Mouse (Mus musculus): Measurements from ENCODE around the gene Spop. TPM values are rescaled to one million over a fixed set of nuclear protein-coding genes. Genes with fewer than 3 reads are reported as not detected.

Gene Spop
- polyA plus RNA-seq, 1 experiment from 2014 or later = 114 TPM

DNA sequence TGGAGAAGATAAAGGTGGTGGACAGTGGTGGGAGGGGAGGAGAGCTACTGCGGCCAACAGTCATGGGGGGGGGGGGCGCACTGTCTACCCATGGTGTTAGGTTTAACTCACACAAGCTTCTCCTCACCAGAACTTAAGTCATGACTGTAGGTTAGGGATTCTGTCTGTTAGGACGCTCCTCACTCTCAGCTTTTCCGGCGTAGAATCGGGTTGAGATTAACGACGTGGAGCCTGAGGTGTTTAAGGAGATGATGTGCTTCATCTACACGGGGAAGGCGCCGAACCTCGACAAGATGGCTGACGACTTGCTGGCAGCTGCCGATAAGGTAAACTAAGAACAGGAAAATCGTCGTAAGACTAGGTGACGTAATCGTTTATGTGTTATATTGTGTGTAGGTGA lies 71.8 kb downstream of the Spop start:
- Histone ChIP-seq H3K27me3 (ENCODE audit: control insufficient read depth, insufficient read depth, low read length) (no peaks in the 10 kb centered on the region), H3K9ac (ENCODE audit: low read length) (no peak overlapping the region), H3K36me3 (ENCODE audit: control insufficient read depth, insufficient read depth, low read length) (no peaks in the 10 kb centered on the region; the same call in 1 of the 2 replicates), H3K9me3 (ENCODE audit: control insufficient read depth, low read length) (no peaks in the 10 kb centered on the region), H3K27ac (replicated peaks; ENCODE audit: low read depth, low read length) (no peak overlapping the region), H3K4me3 (ENCODE audit: low read depth, low read length) (no peak overlapping the region), H3K4me2 (ENCODE audit: low read depth, severe bottlenecking) (no peak overlapping the region), H3K4me1 (ENCODE audit: control insufficient read depth, insufficient read depth, low read length) (no peaks in the 10 kb centered on the region)
- no peak for DNase-seq (ENCODE audit: low spot score)
- ATAC-seq (ENCODE audit: insufficient number of reproducible peaks, low FRiP score, low TSS enrichment, low read depth) = no peak
- 93% methylated on average over 18 of the region's 18 CpGs for WGBS

DNA sequence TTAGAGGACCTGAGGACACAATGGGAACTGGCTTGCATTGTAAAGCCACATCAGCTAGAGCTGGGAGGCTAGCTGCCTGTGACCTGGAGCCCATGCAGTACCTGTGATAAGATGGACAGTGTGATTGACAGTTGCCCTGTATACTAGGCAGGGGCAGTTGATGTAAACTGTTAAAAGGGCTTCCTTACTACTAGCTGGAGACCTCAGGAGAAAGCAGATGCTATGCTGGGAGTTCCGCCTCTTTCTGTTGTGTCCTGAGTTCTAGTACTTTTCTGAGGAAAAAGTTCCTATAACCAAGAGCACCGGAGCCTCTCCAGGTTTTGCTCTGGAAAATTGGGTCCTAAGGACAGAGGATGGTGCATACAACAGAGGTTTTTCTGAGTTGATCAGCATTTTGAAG lies 73.4 kb downstream of the Spop start:
- no peak overlapping the region for H3K9ac ChIP-seq (ENCODE audit: low read length)
- no peaks in the 10 kb centered on the region for H3K27me3 ChIP-seq (ENCODE audit: control insufficient read depth, insufficient read depth, low read length)
- no peak for ATAC-seq (ENCODE audit: insufficient number of reproducible peaks, low FRiP score, low TSS enrichment, low read depth)
- no peak overlapping the region for H3K4me3 ChIP-seq (ENCODE audit: low read depth, low read length)
- no peak overlapping the region for H3K4me2 ChIP-seq (ENCODE audit: low read depth, severe bottlenecking)
- H3K27ac ChIP-seq (replicated peaks; ENCODE audit: low read depth, low read length) = no peak overlapping the region
- WGBS = 94% methylated on average over 2 of the region's 2 CpGs
- no peak for DNase-seq (ENCODE audit: low spot score)
- no peaks in the 10 kb centered on the region for H3K4me1 ChIP-seq (ENCODE audit: control insufficient read depth, insufficient read depth, low read length)
- H3K9me3 ChIP-seq (ENCODE audit: control insufficient read depth, low read length) = no peaks in the 10 kb centered on the region
- peaks cover 3% of the 10 kb centered on the region; the same call in 1 of the 2 replicates for H3K36me3 ChIP-seq (ENCODE audit: control insufficient read depth, insufficient read depth, low read length)

DNA sequence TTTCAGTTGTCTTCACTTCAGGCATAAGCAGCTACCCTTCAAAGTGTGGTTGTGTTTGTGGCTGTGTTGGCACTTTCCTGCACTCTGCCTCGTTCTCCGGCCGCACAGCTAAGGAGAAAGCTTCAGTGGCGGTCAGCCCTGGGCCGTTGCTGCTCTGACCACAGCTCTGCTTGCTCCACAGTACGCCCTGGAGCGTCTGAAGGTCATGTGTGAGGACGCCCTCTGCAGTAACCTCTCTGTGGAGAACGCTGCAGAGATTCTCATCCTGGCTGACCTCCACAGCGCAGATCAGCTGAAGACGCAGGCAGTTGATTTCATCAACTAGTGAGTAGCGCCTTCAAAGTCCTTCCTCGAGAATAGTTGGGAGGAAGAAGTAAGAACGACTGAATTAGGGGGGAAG lies 76.2 kb downstream of the Spop start:
- no peak for DNase-seq (ENCODE audit: low spot score)
- ATAC-seq (ENCODE audit: insufficient number of reproducible peaks, low FRiP score, low TSS enrichment, low read depth) = no peak
- Histone ChIP-seq H3K4me2 (ENCODE audit: low read depth, severe bottlenecking) (no peak overlapping the region), H3K36me3 (ENCODE audit: control insufficient read depth, insufficient read depth, low read length) (peaks cover 5% of the 10 kb centered on the region; the same call in 1 of the 2 replicates), H3K27ac (replicated peaks; ENCODE audit: low read depth, low read length) (no peak overlapping the region), H3K4me1 (ENCODE audit: control insufficient read depth, insufficient read depth, low read length) (no peaks in the 10 kb centered on the region), H3K27me3 (ENCODE audit: control insufficient read depth, insufficient read depth, low read length) (no peaks in the 10 kb centered on the region), H3K9ac (ENCODE audit: low read length) (no peak overlapping the region), H3K4me3 (ENCODE audit: low read depth, low read length) (no peak overlapping the region), H3K9me3 (ENCODE audit: control insufficient read depth, low read length) (no peaks in the 10 kb centered on the region)
- WGBS = 85% methylated on average over 14 of the region's 14 CpGs

DNA sequence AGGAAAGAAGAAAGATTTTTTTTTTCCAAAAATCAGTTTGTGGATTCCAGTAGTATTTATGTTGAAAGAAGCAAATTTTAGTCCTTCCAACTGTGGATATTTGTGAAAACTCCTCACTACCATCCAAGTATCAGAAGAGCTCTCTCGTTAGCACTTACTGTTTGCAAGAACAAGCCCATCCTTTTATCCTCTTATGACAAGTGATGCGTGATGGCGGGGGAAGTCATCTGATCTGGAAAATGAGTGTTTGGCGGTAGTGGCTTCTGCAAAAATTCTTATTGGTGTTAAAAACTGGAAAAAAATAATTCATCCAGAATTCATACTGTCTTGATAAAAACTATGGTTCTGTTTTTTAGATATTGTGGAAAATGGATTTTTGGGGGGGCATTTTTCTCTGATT lies 78.4 kb downstream of the Spop start:
- ATAC-seq (ENCODE audit: insufficient number of reproducible peaks, low FRiP score, low TSS enrichment, low read depth) (no peak), DNase-seq (ENCODE audit: low spot score) (no peak)
- no peak overlapping the region for H3K27ac ChIP-seq (replicated peaks; ENCODE audit: low read depth, low read length)
- peaks cover 5% of the 10 kb centered on the region; the same call in 1 of the 2 replicates for H3K36me3 ChIP-seq (ENCODE audit: control insufficient read depth, insufficient read depth, low read length)
- H3K9me3 ChIP-seq (ENCODE audit: control insufficient read depth, low read length) = no peaks in the 10 kb centered on the region
- H3K4me1 ChIP-seq (ENCODE audit: control insufficient read depth, insufficient read depth, low read length) = no peaks in the 10 kb centered on the region
- H3K4me3 ChIP-seq (ENCODE audit: low read depth, low read length) = no peak overlapping the region
- no peak overlapping the region for H3K4me2 ChIP-seq (ENCODE audit: low read depth, severe bottlenecking)
- H3K9ac ChIP-seq (ENCODE audit: low read length) = no peak overlapping the region
- no peaks in the 10 kb centered on the region for H3K27me3 ChIP-seq (ENCODE audit: control insufficient read depth, insufficient read depth, low read length)
- WGBS = 95% methylated on average over 4 of the region's 4 CpGs

DNA sequence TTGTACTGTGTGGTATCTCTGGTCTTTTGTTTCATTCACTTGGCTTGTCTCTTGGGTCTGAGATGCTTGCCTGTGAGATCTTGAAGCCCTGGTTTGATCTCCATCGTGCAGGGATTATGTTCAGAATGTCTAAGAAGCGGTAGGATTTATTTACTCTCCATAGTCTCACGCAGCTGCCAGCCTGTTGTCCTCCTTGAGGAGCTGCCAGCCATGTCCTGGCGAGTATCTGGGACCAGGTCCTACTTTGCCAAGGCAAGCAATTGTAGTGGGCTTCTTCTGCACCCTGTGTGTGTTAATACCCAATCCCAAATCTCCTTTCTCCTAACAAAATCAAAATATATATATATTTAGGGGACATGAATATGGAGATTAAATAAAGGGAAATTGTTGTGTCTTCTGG lies 79.1 kb downstream of the Spop start:
- Histone ChIP-seq H3K36me3 (ENCODE audit: control insufficient read depth, insufficient read depth, low read length) (peaks cover 5% of the 10 kb centered on the region; the same call in 1 of the 2 replicates), H3K9me3 (ENCODE audit: control insufficient read depth, low read length) (no peaks in the 10 kb centered on the region), H3K27ac (replicated peaks; ENCODE audit: low read depth, low read length) (no peak overlapping the region), H3K4me3 (ENCODE audit: low read depth, low read length) (no peak overlapping the region), H3K9ac (ENCODE audit: low read length) (no peak overlapping the region), H3K4me2 (ENCODE audit: low read depth, severe bottlenecking) (no peak overlapping the region), H3K4me1 (ENCODE audit: control insufficient read depth, insufficient read depth, low read length) (no peaks in the 10 kb centered on the region), H3K27me3 (ENCODE audit: control insufficient read depth, insufficient read depth, low read length) (no peaks in the 10 kb centered on the region)
- 95% methylated on average over 4 of the region's 4 CpGs for WGBS
- no peak for ATAC-seq (ENCODE audit: insufficient number of reproducible peaks, low FRiP score, low TSS enrichment, low read depth)
- no peak for DNase-seq (ENCODE audit: low spot score)

DNA sequence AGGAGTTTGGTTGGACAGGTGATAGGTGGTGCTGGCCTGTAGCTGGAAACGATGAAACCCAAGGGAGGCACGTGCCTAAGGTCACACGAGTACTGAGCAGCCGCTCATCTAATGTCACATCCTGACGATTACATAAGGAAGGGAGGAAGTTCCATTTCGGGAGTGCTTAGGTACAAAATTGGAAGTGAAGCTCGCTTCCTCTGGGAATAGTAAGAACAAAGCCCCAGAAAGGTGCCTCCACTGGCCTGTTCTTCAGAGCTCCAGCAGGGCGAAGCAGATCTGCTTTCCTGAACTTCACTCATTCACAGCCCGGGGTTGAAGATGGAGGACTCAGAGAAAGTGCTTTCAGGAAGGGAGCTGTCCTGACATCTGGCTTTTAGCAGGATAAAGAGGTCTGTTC lies 80.1 kb downstream of the Spop start:
- Histone ChIP-seq H3K36me3 (ENCODE audit: control insufficient read depth, insufficient read depth, low read length) (peaks cover 5% of the 10 kb centered on the region; the same call in 1 of the 2 replicates), H3K4me1 (ENCODE audit: control insufficient read depth, insufficient read depth, low read length) (no peaks in the 10 kb centered on the region), H3K4me3 (ENCODE audit: low read depth, low read length) (no peak overlapping the region), H3K27ac (replicated peaks; ENCODE audit: low read depth, low read length) (no peak overlapping the region), H3K9ac (ENCODE audit: low read length) (no peak overlapping the region), H3K4me2 (ENCODE audit: low read depth, severe bottlenecking) (no peak overlapping the region), H3K27me3 (ENCODE audit: control insufficient read depth, insufficient read depth, low read length) (no peaks in the 10 kb centered on the region), H3K9me3 (ENCODE audit: control insufficient read depth, low read length) (no peaks in the 10 kb centered on the region)
- ATAC-seq (ENCODE audit: insufficient number of reproducible peaks, low FRiP score, low TSS enrichment, low read depth) (no peak), DNase-seq (ENCODE audit: low spot score) (no peak)
- 93% methylated on average over 9 of the region's 9 CpGs for WGBS

DNA sequence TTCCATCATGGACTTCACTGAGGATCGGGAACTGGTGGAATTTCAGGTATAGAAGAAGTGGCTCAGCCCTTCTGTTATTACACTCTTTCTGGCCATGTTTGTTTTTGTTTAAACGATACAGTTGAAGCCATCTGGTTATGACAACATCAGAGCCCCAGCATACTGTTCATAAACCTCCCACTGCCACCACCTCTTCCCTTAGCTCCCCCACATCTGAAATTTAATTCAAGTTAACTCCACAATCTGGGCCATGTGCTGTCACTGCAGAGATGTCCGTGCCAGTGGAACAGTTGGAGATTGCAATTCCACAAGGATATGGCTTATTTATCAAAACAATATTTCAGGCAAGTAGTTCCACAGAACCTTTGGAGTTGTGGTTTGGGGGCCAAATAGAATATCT lies 80.5 kb downstream of the Spop start:
- ATAC-seq (ENCODE audit: insufficient number of reproducible peaks, low FRiP score, low TSS enrichment, low read depth) (no peak), DNase-seq (ENCODE audit: low spot score) (no peak)
- Histone ChIP-seq H3K4me3 (ENCODE audit: low read depth, low read length) (no peak overlapping the region), H3K9me3 (ENCODE audit: control insufficient read depth, low read length) (no peaks in the 10 kb centered on the region), H3K4me1 (ENCODE audit: control insufficient read depth, insufficient read depth, low read length) (no peaks in the 10 kb centered on the region), H3K36me3 (ENCODE audit: control insufficient read depth, insufficient read depth, low read length) (peaks cover 5% of the 10 kb centered on the region; the same call in 1 of the 2 replicates), H3K4me2 (ENCODE audit: low read depth, severe bottlenecking) (no peak overlapping the region), H3K9ac (ENCODE audit: low read length) (no peak overlapping the region), H3K27me3 (ENCODE audit: control insufficient read depth, insufficient read depth, low read length) (no peaks in the 10 kb centered on the region), H3K27ac (replicated peaks; ENCODE audit: low read depth, low read length) (no peak overlapping the region)
- WGBS = 89% methylated on average over 3 of the region's 3 CpGs

DNA sequence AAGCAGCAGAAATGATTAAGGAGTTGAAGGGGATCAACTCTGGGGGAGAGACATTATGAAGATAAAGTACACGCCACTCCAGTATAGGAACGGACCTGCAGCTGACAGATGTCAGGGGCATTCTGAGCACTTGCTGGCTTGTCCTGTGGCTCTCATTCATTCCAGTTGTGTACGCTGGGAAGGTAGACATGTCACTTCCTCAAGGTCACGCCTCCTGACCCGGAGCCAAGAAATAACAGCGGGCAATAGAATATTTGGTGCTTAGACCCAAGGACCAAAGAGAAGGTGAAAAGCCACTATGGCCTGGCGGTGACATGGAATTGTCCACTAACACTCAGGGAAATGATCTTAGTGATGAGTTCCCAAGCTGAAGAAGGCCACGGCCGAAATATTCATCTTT lies 82.0 kb downstream of the Spop start:
- WGBS = 91% methylated on average over 9 of the region's 9 CpGs
- peaks cover 5% of the 10 kb centered on the region; the same call in 1 of the 2 replicates for H3K36me3 ChIP-seq (ENCODE audit: control insufficient read depth, insufficient read depth, low read length)
- H3K27me3 ChIP-seq (ENCODE audit: control insufficient read depth, insufficient read depth, low read length) = no peaks in the 10 kb centered on the region
- H3K27ac ChIP-seq (replicated peaks; ENCODE audit: low read depth, low read length) = no peak overlapping the region
- no peaks in the 10 kb centered on the region for H3K9me3 ChIP-seq (ENCODE audit: control insufficient read depth, low read length)
- H3K4me2 ChIP-seq (ENCODE audit: low read depth, severe bottlenecking) = no peak overlapping the region
- ATAC-seq (ENCODE audit: insufficient number of reproducible peaks, low FRiP score, low TSS enrichment, low read depth) (no peak), DNase-seq (ENCODE audit: low spot score) (no peak)
- no peak overlapping the region for H3K9ac ChIP-seq (ENCODE audit: low read length)
- H3K4me3 ChIP-seq (ENCODE audit: low read depth, low read length) = no peak overlapping the region
- H3K4me1 ChIP-seq (ENCODE audit: control insufficient read depth, insufficient read depth, low read length) = no peaks in the 10 kb centered on the region

DNA sequence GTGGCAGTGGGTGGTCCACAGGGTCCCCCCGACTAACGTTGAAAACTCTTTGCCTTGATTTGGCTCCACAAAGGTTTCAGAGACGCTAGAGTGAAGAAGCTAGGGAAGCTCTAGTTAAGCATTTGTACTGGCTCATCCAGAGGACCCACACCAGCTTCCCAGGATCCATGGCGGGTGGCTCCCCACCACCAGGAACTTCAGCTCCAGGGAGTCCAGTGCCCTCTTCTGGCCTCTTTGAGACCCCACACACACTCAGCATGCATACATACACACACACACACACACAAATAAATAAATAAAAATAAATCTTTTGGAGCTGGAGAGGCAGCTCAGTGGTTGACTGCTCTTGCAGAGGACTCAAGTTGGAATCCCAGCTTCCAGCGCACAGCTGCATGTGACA lies 84.0 kb downstream of the Spop start:
- no peak overlapping the region for H3K4me2 ChIP-seq (ENCODE audit: low read depth, severe bottlenecking)
- no peak overlapping the region for H3K9ac ChIP-seq (ENCODE audit: low read length)
- 85% methylated on average over 5 of the region's 5 CpGs for WGBS
- H3K9me3 ChIP-seq (ENCODE audit: control insufficient read depth, low read length) = no peaks in the 10 kb centered on the region
- H3K4me1 ChIP-seq (ENCODE audit: control insufficient read depth, insufficient read depth, low read length) = no peaks in the 10 kb centered on the region
- H3K27me3 ChIP-seq (ENCODE audit: control insufficient read depth, insufficient read depth, low read length) = no peaks in the 10 kb centered on the region
- no peak overlapping the region for H3K27ac ChIP-seq (replicated peaks; ENCODE audit: low read depth, low read length)
- peaks cover 2% of the 10 kb centered on the region; the same call in 1 of the 2 replicates for H3K36me3 ChIP-seq (ENCODE audit: control insufficient read depth, insufficient read depth, low read length)
- ATAC-seq (ENCODE audit: insufficient number of reproducible peaks, low FRiP score, low TSS enrichment, low read depth) = no peak
- DNase-seq (ENCODE audit: low spot score) = no peak
- H3K4me3 ChIP-seq (ENCODE audit: low read depth, low read length) = no peak overlapping the region

Data from limb, embryonic 11.5 days (tissue).